Mouse (Mus musculus) kidney, embryonic 14.5 days (tissue): ENCODE measurements around the gene 5730522E02Rik. TPM values are rescaled to one million over a fixed set of nuclear protein-coding genes. Genes with fewer than 3 reads are reported as not detected.

ENCODE experiments used
- ATAC-seq: fragments of 200-750 bp; cut with Nextera tagmentation; 2 replicates; pipeline ENCODE4 v1.8.0; 2017; ENCODE audit warnings: moderate number of reproducible peaks, mild to moderate bottlenecking, moderate TSS enrichment, moderate library complexity; ENCODE audit not compliant: low FRiP score, low TSS enrichment
- H3K27ac ChIP-seq: fragments of 300-500 bp; sonication (generic); 2 replicates; pipeline ENCODE4 v1.5.1; 2014; ENCODE audit warnings: low read depth, mild to moderate bottlenecking, low read length, moderate library complexity, mixed read lengths
- H3K27me3 ChIP-seq: fragments of 300-500 bp; sonication (generic); 2 replicates; pipeline ENCODE4 v1.6.1; 2014; ENCODE audit warnings: mild to moderate bottlenecking, low read length; ENCODE audit not compliant: control insufficient read depth, insufficient read depth
- H3K36me3 ChIP-seq: fragments of 300-500 bp; sonication (generic); 2 replicates; pipeline ENCODE4 v1.6.1; 2014; ENCODE audit warnings: low read length, mixed read lengths; ENCODE audit not compliant: control insufficient read depth, insufficient read depth
- H3K4me1 ChIP-seq: fragments of 300-500 bp; sonication (generic); 2 replicates; pipeline ENCODE4 v1.6.1; 2014; ENCODE audit warnings: low read length, mixed read lengths; ENCODE audit not compliant: control insufficient read depth, insufficient read depth
- H3K4me2 ChIP-seq: fragments of 300-500 bp; sonication (generic); replicated peaks from 2 replicates; pipeline ENCODE4 v1.6.1; 2014; ENCODE audit warnings: low read depth, mild to moderate bottlenecking, low read length
- H3K4me3 ChIP-seq: fragments of 300-500 bp; sonication (generic); 2 replicates; pipeline ENCODE4 v1.5.1; 2014; ENCODE audit warnings: mild to moderate bottlenecking, low read length
- H3K9ac ChIP-seq: fragments of 300-500 bp; sonication (generic); 2 replicates; pipeline ENCODE4 v1.6.1; 2014; ENCODE audit warnings: low read depth, mild to moderate bottlenecking, low read length, moderate library complexity
- H3K9me3 ChIP-seq: fragments of 300-500 bp; sonication (generic); 2 replicates; pipeline ENCODE4 v1.6.1; 2016; ENCODE audit warnings: low read length; ENCODE audit not compliant: control insufficient read depth
- WGBS: fragments of 180-500 bp; shearing (Covaris S2); extraction: QIAGEN DNeasy Blood & Tissue Kit; methylation state at CpG from one replicate; pipeline ENCODE4 v1.1.7; 2014; 5-methylcytosine and 5-hydroxymethylcytosine counted together
- polyA plus RNA-seq: library from polyadenylated mRNA; unstranded; fragments of >200 nt; fragmentation: Nextera tagmentation; extraction: Ambion mirVana; gene quantifications from 2 replicates; pipeline ENCODE4 v1.2.1, GENCODE M21; 2014

5730522E02Rik gene
- polyA plus RNA-seq, 1 experiment from 2014 or later: 3.1 TPM

DNA sequence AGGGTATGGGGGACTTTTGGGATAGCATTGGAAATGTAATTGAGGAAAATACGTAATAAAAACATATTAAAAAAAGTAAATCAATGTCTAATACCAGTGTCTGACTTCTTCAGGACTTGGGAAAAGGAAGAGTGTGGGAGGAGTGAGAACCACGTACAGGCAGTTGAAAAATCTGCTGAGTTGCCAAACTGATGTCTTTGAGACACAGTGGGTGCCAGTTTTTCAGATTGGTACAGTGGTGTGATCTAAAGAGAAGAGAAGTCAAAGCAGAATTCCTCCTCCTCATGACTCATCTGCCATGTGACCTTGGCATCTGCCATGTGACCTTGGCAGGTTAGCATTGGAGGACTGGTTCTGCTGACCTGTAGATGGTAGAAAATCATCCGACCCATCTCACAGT, 316.7 kb downstream of the 5730522E02Rik start:
- ATAC-seq: no peak
- no peaks in the 10 kb centered on the region for H3K4me1 ChIP-seq
- H3K27me3 ChIP-seq: no peaks in the 10 kb centered on the region
- H3K9ac ChIP-seq: no peak overlapping the region
- H3K36me3 ChIP-seq: no peaks in the 10 kb centered on the region
- H3K9me3 ChIP-seq: no peaks in the 10 kb centered on the region
- no peak overlapping the region for H3K4me3 ChIP-seq
- no peak overlapping the region for H3K27ac ChIP-seq
- WGBS: 92% methylated on average over 3 of the region's 3 CpGs
- no peak overlapping the region for H3K4me2 ChIP-seq

DNA sequence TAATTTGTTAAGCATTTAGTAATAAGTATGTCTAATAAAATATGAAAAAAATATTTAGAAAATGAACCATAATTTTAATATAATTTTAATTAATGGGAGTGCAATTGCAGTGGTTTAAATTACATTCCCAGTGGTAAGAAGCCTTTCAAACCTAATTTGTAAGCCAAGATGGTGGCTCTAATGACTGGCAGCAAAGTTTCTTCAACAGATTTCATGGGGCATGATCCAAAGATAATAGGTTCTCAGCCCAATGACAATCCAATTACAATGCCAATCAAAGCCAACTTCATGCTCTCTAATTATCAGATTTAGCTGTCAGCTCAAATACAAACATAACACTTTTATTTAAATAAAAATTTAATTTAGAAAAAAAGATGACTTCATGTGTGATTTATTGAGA, 337.6 kb downstream of the 5730522E02Rik start:
- no peaks in the 10 kb centered on the region for H3K36me3 ChIP-seq
- H3K9ac ChIP-seq: no peak overlapping the region
- H3K4me1 ChIP-seq: no peaks in the 10 kb centered on the region
- no peak for ATAC-seq
- H3K4me3 ChIP-seq: no peak overlapping the region
- no peaks in the 10 kb centered on the region for H3K9me3 ChIP-seq
- no peaks in the 10 kb centered on the region for H3K27me3 ChIP-seq
- no peak overlapping the region for H3K4me2 ChIP-seq
- no peak overlapping the region for H3K27ac ChIP-seq

DNA sequence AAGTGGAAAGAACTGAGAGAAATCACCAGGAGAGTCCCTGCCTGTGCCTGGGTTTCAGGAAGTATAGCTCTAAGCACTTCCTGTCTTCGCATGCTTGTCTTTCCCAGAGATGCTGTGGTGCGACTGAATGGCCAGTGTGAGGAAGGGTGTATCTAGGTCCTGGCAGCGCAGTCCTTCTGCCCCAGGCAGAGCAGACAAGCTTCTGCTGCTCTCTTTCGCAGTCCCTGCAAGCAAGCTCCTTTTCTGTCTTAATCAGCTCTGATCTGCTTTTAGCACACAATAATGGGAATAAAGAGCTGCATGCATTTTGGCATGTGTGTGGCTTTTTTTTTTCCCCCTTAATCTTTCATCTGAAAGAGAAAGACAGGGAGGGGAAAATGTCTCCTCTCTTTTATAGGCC, 338.2 kb downstream of the 5730522E02Rik start:
- Histone ChIP-seq H3K9me3 (no peaks in the 10 kb centered on the region), H3K9ac (no peak overlapping the region), H3K4me1 (no peaks in the 10 kb centered on the region), H3K4me2 (no peak overlapping the region), H3K36me3 (no peaks in the 10 kb centered on the region), H3K4me3 (no peak overlapping the region), H3K27ac (no peak overlapping the region), H3K27me3 (no peaks in the 10 kb centered on the region)
- ATAC-seq: no peak
- 65% methylated on average over 4 of the region's 4 CpGs for WGBS

DNA sequence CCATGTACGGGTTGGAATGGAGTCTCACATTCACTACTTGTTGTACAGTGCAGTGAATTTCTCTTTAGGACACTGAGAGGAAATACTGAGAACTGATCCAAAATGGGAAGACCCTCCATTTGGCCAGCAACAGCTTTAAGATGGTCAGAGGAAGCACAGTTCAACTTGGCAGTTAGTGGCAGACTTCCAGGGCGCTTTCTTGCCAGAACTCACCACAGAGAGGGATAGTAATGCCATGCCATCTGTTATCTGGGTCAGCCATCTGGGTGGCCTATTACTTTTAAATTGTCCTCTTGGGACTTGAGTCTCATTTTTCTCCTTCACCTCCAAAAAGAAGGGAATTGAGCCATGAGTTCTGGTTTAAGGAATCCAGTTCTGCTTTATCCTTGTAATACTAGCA, 344.3 kb downstream of the 5730522E02Rik start:
- H3K36me3 ChIP-seq: no peaks in the 10 kb centered on the region
- H3K27me3 ChIP-seq: no peaks in the 10 kb centered on the region
- H3K4me2 ChIP-seq: no peak overlapping the region
- H3K27ac ChIP-seq: no peak overlapping the region
- ATAC-seq: no peak
- H3K4me3 ChIP-seq: no peak overlapping the region
- H3K9ac ChIP-seq: no peak overlapping the region
- WGBS: 71% methylated on average over 2 of the region's 2 CpGs
- no peaks in the 10 kb centered on the region for H3K9me3 ChIP-seq
- no peaks in the 10 kb centered on the region for H3K4me1 ChIP-seq

DNA sequence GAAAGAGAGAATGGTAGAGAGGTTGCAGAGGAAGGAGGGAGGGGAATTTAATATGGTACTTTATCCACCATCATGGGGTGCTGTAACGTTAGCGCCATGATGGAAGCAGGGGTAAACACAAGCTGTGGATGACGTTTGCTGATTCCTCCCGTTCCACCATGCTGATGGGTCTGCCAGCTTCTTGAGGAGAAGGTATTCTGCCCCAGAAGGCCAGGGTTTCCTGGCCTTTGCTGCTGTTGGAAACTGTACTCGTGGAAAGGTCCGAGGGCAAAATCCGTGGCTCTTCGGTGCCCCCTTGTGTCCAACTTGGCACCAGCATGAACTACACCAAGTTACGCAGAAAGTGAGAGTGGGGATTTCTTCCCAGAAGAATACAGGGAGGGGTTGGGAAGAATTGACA, 347.9 kb downstream of the 5730522E02Rik start:
- Histone ChIP-seq H3K9ac (no peak overlapping the region), H3K36me3 (no peaks in the 10 kb centered on the region), H3K4me1 (no peaks in the 10 kb centered on the region), H3K27ac (no peak overlapping the region), H3K9me3 (no peaks in the 10 kb centered on the region), H3K27me3 (no peaks in the 10 kb centered on the region), H3K4me3 (no peak overlapping the region), H3K4me2 (peak overlapping the region; percentile 24)
- peak; percentile 89; the same call in 1 of the 2 replicates for ATAC-seq
- 8% methylated on average over 9 of the region's 9 CpGs for WGBS

DNA sequence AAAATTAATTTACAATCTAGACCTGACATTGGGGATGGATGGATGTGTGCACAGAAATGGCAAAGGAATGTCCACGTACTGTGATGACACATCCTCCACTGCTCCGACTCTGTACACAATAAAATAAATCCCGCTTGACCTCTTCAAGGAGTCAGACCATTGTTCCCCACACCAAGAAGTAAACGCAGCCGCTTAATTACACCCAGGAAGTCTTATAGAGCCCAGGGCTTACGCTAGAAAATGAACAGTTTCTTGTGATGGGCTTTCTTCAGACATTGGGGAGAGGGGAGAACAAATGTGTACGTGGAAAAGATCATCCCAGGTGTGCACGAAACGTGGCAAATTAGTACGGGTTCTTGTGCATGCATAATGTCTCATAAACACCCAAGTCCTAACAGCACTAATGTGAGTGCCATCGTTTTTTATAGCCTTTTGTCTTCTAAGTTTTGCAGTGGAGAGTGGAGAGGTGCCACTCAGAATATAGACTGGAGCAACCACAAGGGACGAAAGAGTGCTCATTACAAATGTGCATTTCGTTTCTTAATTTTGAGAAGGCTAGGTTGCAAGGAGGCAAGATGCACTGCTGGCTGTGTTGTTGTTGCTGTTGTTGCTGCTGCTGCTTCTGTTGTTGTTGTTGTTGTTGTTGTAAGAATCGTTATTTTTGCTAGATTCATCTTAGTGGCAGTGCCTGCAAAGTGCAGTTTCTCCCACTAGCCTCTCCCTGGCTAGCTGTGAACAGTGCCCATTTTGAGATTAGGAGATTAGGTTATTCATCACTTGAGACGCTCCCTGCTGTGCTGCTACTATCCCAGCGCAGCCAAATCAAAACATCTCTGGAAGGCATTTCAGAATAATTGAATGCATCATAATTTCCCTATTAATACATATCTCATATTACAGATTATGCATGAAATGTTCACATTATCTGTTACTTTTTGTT, 353.7 kb downstream of the 5730522E02Rik start:
- no peak overlapping the region for H3K27ac ChIP-seq
- no peaks in the 10 kb centered on the region for H3K4me1 ChIP-seq
- H3K4me3 ChIP-seq: no peak overlapping the region
- WGBS: 58% methylated on average over 16 of the region's 16 CpGs
- H3K36me3 ChIP-seq: no peaks in the 10 kb centered on the region
- H3K9ac ChIP-seq: no peak overlapping the region
- ATAC-seq: no peak
- no peak overlapping the region for H3K4me2 ChIP-seq
- H3K9me3 ChIP-seq: no peaks in the 10 kb centered on the region
- no peaks in the 10 kb centered on the region for H3K27me3 ChIP-seq

DNA sequence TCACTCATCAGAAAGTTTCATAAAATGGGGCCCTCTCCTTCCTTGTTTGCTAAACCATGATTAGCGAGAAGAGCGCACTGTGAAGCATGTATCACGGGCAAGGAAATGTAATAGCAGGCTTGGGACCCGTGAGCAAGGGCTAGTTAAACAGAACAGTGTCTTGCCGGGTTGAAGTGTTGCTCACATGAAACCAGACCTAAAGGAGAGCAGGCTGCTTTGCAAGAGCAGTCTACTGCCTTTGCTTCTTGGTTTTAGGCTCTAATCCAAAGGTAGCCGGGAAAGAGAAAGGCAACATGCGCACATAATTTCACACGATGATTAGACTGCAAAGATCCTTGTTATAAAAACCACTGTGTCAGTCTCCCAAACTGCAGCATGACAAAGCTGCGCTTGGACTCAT, 354.8 kb downstream of the 5730522E02Rik start:
- Histone ChIP-seq H3K27ac (no peak overlapping the region), H3K27me3 (no peaks in the 10 kb centered on the region), H3K4me3 (no peak overlapping the region), H3K4me1 (no peaks in the 10 kb centered on the region), H3K9me3 (no peaks in the 10 kb centered on the region), H3K36me3 (no peaks in the 10 kb centered on the region), H3K4me2 (no peak overlapping the region), H3K9ac (no peak overlapping the region)
- ATAC-seq: no peak
- WGBS: 75% methylated on average over 9 of the region's 9 CpGs

DNA sequence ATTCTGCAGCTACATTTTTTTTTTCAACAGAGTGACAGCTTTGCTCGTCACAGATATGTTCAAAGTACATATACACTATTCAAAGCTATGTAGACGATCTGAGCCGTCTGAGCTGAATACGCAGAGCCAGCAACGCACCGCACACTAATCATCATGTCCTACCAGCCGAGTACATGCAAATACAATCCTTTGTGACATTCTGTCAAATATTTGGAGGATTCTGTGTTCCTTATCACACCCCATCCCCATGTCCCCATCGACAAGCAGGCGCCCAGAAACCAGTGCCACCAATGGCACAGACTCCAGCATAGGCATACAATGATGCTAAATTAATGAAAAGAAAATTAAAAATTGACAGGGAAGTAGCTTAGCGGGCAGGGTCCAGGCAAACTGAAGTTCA, 356.3 kb downstream of the 5730522E02Rik start:
- WGBS: 90% methylated on average over 10 of the region's 10 CpGs
- Histone ChIP-seq H3K36me3 (no peaks in the 10 kb centered on the region), H3K9ac (no peak overlapping the region), H3K27me3 (no peaks in the 10 kb centered on the region), H3K4me3 (no peak overlapping the region), H3K4me2 (no peak overlapping the region), H3K9me3 (no peaks in the 10 kb centered on the region), H3K27ac (no peak overlapping the region), H3K4me1 (no peaks in the 10 kb centered on the region)
- no peak for ATAC-seq

DNA sequence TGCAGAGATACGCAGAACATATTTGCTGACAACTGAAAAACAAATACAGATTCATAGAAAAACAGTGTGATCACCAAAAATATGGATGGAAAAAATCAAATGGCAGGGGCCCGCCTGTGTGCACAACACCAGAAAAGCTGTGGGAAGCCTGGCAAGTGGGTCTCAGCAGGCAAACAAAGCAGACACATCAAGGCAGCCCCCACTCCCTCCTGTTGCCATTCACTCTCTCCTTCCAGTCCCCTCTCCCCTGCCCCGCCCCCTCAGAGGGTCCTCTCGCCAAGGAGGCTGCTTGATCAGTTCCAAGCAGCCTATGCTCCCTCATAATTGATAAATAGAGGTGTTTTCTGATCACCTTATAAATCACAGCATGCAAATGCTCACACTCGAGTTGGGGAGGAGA, 357.5 kb downstream of the 5730522E02Rik start:
- H3K4me3 ChIP-seq: no peak overlapping the region
- H3K27ac ChIP-seq: no peak overlapping the region
- H3K36me3 ChIP-seq: no peaks in the 10 kb centered on the region
- no peak overlapping the region for H3K4me2 ChIP-seq
- no peaks in the 10 kb centered on the region for H3K27me3 ChIP-seq
- no peak overlapping the region for H3K9ac ChIP-seq
- no peaks in the 10 kb centered on the region for H3K9me3 ChIP-seq
- ATAC-seq: no peak
- no peaks in the 10 kb centered on the region for H3K4me1 ChIP-seq
- 49% methylated on average over 5 of the region's 5 CpGs for WGBS
